Mouse (Mus musculus) stomach, embryonic 15.5 days (tissue): ENCODE results near the gene Relt. TPM values are rescaled to one million over a fixed set of nuclear protein-coding genes. Genes with fewer than 3 reads are reported as not detected.
A peak's percentile ranks its signal among the peaks of the same experiment; 100 is the strongest.

Experiments used
- ATAC-seq: fragments of 200-750 bp; cut with Nextera tagmentation; 2 replicates; pipeline ENCODE4 v1.8.0; 2017; ENCODE audit warnings: low read depth, moderate number of reproducible peaks, moderate TSS enrichment; ENCODE audit not compliant: insufficient read depth, low FRiP score
- H3K27ac ChIP-seq: fragments of 300-500 bp; sonication (generic); 2 replicates; pipeline ENCODE4 v1.5.1; 2015; ENCODE audit warnings: mild to moderate bottlenecking, inconsistent platforms
- H3K27me3 ChIP-seq: fragments of 300-500 bp; sonication (generic); replicated peaks from 2 replicates; pipeline ENCODE4 v1.6.1; 2015; ENCODE audit warnings: inconsistent platforms
- H3K36me3 ChIP-seq: fragments of 300-500 bp; sonication (generic); 2 replicates; pipeline ENCODE4 v1.6.1; 2015; ENCODE audit warnings: inconsistent platforms
- H3K4me1 ChIP-seq: fragments of 300-500 bp; sonication (generic); 2 replicates; pipeline ENCODE4 v1.6.1; 2015; ENCODE audit warnings: inconsistent platforms
- H3K4me2 ChIP-seq: fragments of 300-500 bp; sonication (generic); 2 replicates; pipeline ENCODE4 v1.6.1; 2015; ENCODE audit warnings: mild to moderate bottlenecking, inconsistent platforms
- H3K4me3 ChIP-seq: fragments of 300-500 bp; sonication (generic); replicated peaks from 2 replicates; pipeline ENCODE4 v1.5.1; 2015; ENCODE audit warnings: inconsistent platforms
- H3K9ac ChIP-seq: fragments of 300-500 bp; sonication (generic); 2 replicates; pipeline ENCODE4 v1.6.1; 2015; ENCODE audit warnings: inconsistent platforms
- H3K9me3 ChIP-seq: fragments of 300-500 bp; sonication (generic); 2 replicates; pipeline ENCODE4 v1.6.1; 2016; ENCODE audit warnings: inconsistent platforms
- WGBS: fragments of 180-500 bp; shearing (Covaris S2); methylation state at CpG from one replicate; pipeline ENCODE4 v1.1.7; 2015; 5-methylcytosine and 5-hydroxymethylcytosine counted together
- polyA plus RNA-seq: library from polyadenylated mRNA; unstranded; fragments of >200 nt; fragmentation: Nextera tagmentation; extraction: Ambion mirVana; gene quantifications from 2 replicates; pipeline ENCODE4 v1.2.1, GENCODE M21; 2015

The Relt gene
- polyA plus RNA-seq, 1 experiment from 2014 or later, result 4.1 TPM

DNA sequence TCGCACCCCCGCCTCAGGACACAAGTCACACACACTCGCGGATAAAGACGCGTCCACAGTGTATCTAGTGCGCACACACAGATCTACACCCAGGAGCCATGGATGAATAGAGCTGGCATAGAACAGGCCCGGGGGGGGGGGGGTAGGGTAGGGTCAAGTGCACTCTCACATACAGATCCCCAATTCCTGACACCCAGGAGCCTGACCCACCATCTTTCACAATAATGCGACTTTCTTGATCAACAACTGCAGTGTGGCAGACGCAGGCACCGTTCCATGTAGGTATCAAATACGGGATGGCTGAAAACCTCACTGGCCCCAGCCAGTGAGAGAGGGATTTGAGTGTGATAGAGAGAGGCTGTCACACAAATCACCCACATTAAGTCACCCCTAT lies 31.6 kb upstream of the Relt start:
- peaks cover 1% of the 10 kb centered on the region; the same call in 1 of the 2 replicates for H3K36me3 ChIP-seq
- peak overlapping the region; percentile 46 for H3K4me3 ChIP-seq
- H3K9me3 ChIP-seq, result no peaks in the 10 kb centered on the region
- H3K4me1 ChIP-seq, result peaks cover 29% of the 10 kb centered on the region
- H3K4me2 ChIP-seq, result peak overlapping the region; percentile 88
- no peaks in the 10 kb centered on the region for H3K27me3 ChIP-seq
- H3K27ac ChIP-seq, result no peak overlapping the region
- peak overlapping the region; percentile 42; the same call in 1 of the 2 replicates for H3K9ac ChIP-seq
- 4% methylated on average over 12 of the region's 12 CpGs for WGBS
- ATAC-seq, result no peak; the same call in 1 of the 2 replicates

DNA sequence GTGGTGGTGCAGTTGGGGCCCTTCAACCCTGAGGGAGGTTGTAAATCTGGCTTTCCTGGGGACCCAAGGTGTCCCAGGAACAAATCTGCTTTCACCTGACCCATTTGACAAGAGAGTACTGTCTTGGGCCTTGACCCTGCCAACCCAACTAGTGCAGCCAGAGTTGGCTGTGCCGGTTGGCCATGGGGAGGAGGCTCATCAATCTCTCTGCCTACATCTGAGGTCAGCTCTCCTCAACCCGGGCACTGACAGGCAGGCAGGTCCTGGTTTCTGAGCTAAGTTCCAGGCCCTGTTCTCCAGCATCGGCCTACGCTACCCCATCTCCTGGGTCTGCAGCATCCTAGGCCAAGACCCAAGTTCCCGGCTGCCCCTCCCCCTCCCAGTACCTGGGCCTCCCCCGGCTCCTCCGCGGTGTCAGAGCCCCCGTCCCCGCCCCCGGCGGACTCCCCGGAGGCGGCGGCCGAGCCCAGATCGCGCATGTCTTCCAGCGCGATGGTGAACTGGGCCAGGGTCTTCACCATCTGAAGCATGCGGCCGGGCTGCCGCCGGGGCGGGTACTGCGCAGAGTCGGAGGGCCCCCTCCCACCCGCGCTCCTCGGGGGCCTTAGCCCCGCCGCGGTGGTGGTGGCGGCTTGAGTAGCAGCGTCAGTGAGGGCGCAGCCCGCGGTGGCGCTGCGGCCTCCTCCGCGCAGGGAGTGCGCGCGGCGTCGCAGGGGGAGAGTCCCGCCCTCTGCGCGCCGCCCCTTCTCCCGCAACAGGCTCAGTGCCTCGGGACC lies 31.0 kb upstream of the Relt start:
- WGBS, result 4% methylated on average over 50 of the region's 53 CpGs
- Histone ChIP-seq H3K27ac (no peak overlapping the region), H3K4me3 (peak overlapping the region; percentile 46), H3K9ac (peak overlapping the region; percentile 42; the same call in 1 of the 2 replicates), H3K9me3 (no peaks in the 10 kb centered on the region), H3K36me3 (peaks cover 7% of the 10 kb centered on the region), H3K4me2 (peak overlapping the region; percentile 88), H3K4me1 (peaks cover 29% of the 10 kb centered on the region), H3K27me3 (no peaks in the 10 kb centered on the region)
- ATAC-seq, result peak; percentile 41

DNA sequence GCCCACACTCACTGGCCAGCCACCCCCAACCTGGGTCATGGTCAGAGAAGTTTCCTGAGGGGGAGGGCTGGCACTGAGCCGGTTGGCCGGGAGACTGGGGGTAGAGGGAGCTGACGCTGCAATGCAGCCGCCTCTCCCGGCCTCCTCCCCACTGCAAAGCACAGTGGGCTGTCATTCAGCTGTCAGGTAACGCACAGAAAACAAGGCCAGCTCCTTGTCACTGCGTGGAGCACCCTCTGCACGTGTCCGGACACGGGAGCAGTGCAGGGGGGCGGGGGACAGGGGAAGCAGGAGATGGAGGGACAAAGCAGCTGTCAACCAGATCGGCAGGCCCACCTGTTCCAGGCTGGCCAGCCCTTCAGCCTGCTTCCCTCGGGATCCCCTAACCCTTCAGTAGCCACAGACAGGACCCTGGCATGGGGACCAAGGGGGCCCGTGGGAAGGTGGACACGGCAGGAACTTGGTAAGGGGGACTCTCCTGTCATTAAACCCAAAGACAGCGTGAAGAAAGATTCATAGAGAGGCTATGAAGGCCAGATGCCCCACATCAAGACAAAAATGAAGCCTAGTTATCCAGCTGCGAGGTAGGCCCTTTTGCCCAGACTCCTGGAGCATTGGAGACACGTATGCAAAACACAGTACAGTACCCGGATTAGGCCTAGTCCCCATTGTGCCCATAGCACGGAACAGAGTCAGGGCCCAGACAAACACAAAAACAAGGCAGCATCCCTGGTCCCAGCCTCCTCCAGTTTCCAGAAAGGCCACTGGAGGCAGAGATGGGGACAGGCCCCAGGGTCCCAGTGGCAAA lies 30.2 kb upstream of the Relt start:
- no peak overlapping the region for H3K27ac ChIP-seq
- H3K9me3 ChIP-seq, result no peaks in the 10 kb centered on the region
- H3K9ac ChIP-seq, result no peak overlapping the region
- H3K4me2 ChIP-seq, result peak overlapping the region; percentile 88; the same call in 1 of the 2 replicates
- no peak for ATAC-seq
- peaks cover 12% of the 10 kb centered on the region for H3K36me3 ChIP-seq
- H3K4me1 ChIP-seq, result peaks cover 29% of the 10 kb centered on the region
- 59% methylated on average over 20 of the region's 20 CpGs for WGBS
- H3K4me3 ChIP-seq, result peak overlapping the region; percentile 46; the same call in 1 of the 2 replicates
- H3K27me3 ChIP-seq, result no peaks in the 10 kb centered on the region

DNA sequence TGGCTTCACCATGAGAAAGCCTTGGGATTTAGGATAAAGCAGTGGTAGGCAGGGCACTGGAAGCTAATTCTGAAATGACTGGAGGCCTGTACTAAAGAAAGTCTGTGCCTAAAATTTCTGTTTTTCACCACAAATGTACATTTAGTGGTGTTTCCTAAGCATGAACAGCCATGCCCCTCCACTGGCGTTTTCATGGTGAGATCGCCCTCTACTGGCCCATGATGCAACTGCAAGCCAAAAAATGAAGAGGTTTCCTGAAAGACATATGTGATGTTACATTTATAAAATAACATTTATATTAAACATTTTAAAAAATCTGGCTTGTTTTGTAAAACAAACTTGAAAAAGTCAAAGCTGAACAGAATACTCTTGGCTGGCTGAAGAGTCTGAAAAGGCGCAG lies 23.3 kb upstream of the Relt start:
- 30% methylated on average over 3 of the region's 3 CpGs for WGBS
- no peak for ATAC-seq
- Histone ChIP-seq H3K27me3 (no peaks in the 10 kb centered on the region), H3K4me2 (no peak overlapping the region), H3K4me1 (no peaks in the 10 kb centered on the region), H3K9ac (no peak overlapping the region), H3K4me3 (no peak overlapping the region), H3K9me3 (no peaks in the 10 kb centered on the region), H3K36me3 (peaks cover 46% of the 10 kb centered on the region), H3K27ac (no peak overlapping the region)

DNA sequence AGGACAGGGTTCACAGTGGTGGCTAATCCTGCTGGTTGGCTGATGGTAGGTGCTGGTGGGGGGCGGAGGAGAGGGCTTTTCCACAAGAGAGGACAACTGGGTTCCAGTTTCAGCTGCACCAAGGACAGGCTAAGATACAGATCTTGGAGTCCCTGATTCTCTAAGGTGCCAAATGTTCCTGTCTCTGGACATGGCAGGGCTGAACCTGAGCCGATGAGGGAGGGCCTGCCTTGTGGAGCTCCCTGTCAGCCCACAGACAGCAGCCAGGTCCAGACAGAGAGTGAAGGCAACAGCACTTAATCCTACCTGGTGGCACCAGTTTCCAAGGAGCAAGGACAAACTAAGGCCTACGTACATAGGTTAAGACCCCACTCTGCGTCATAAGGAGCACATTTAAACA lies 21.2 kb upstream of the Relt start:
- Histone ChIP-seq H3K4me1 (0 out of 2 replicates have a peak, but pooled peaks cover 3% of the 10 kb centered on the region), H3K9ac (no peak overlapping the region), H3K27ac (no peak overlapping the region), H3K36me3 (peaks cover 61% of the 10 kb centered on the region), H3K27me3 (no peaks in the 10 kb centered on the region), H3K9me3 (no peaks in the 10 kb centered on the region), H3K4me2 (no peak overlapping the region), H3K4me3 (no peak overlapping the region)
- ATAC-seq, result no peak
- WGBS, result 95% methylated on average over 4 of the region's 4 CpGs

DNA sequence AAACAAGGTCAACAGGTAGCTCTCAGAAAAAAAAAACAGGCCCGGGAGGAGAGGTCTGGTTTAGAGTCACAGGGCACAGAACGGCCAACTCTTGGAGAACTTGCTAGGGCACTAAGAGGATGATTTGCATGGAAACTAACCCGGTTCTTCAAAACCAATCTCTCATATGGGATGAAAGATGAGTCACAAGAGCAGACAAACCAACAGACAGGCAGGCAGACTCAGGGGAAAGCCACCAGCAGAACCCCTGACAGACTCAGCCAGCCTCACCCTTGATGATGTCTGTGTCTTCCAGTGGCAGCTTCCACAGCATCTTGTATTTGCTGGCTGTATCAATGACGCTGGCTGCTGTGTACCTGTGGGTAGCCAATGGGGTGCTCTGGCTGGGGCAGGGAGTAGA lies 18.7 kb upstream of the Relt start:
- H3K27ac ChIP-seq, result no peak overlapping the region
- H3K9me3 ChIP-seq, result no peaks in the 10 kb centered on the region
- peaks cover 75% of the 10 kb centered on the region for H3K36me3 ChIP-seq
- no peak for ATAC-seq
- 82% methylated on average over 4 of the region's 4 CpGs for WGBS
- no peaks in the 10 kb centered on the region for H3K27me3 ChIP-seq
- H3K4me3 ChIP-seq, result no peak overlapping the region
- 0 out of 2 replicates have a peak, but pooled peaks cover 3% of the 10 kb centered on the region for H3K4me1 ChIP-seq
- H3K4me2 ChIP-seq, result no peak overlapping the region
- no peak overlapping the region for H3K9ac ChIP-seq

DNA sequence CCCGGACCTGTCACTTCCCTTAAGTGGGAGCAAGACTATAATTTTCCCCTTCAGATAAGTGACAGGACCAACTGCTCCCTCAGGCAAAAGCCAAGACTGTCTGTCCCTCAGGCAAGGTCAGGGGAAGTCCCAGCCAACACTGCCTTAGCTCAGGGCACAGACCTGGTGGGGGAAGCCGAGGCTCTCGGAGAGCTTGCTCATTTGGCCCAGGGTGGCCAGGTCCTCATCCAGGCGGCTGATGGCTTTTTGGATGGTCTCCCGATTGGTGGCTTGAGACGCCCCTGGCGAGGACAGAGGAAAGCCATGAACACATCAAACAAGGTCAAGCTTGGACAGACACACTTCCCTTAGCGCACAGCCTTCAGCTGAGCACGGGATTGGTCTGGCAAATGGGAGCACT lies 18.3 kb upstream of the Relt start:
- Histone ChIP-seq H3K27me3 (no peaks in the 10 kb centered on the region), H3K4me1 (0 out of 2 replicates have a peak, but pooled peaks cover 3% of the 10 kb centered on the region), H3K4me3 (no peak overlapping the region), H3K9me3 (no peaks in the 10 kb centered on the region), H3K27ac (no peak overlapping the region), H3K9ac (no peak overlapping the region), H3K4me2 (no peak overlapping the region), H3K36me3 (peaks cover 78% of the 10 kb centered on the region)
- no peak for ATAC-seq
- 88% methylated on average over 9 of the region's 9 CpGs for WGBS

DNA sequence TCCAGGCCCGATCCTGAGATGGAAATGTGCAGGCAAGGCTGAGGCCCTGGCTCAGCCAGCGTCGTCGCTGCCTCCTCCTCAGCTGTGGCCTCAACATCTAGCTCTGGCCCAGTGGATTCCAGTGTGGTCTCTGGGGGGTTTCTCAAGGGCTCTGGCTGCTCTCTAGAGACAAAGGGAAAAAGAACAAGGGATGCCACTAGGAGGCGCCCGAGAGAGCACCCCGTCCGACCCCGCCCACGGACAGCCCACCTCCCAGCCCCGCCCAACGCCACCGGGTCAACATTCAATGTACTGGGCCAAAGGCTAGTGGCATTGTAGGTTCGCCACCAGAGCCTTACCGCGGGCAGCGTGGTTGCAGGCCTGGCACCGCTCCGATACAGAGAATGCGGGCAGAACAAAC lies 16.3 kb upstream of the Relt start:
- H3K9ac ChIP-seq, result no peak overlapping the region
- H3K27ac ChIP-seq, result no peak overlapping the region
- H3K27me3 ChIP-seq, result no peaks in the 10 kb centered on the region
- H3K4me1 ChIP-seq, result 0 out of 2 replicates have a peak, but pooled peaks cover 3% of the 10 kb centered on the region
- no peak overlapping the region for H3K4me2 ChIP-seq
- peaks cover 81% of the 10 kb centered on the region for H3K36me3 ChIP-seq
- WGBS, result 28% methylated on average over 19 of the region's 20 CpGs
- H3K9me3 ChIP-seq, result no peaks in the 10 kb centered on the region
- no peak overlapping the region for H3K4me3 ChIP-seq
- no peak for ATAC-seq

DNA sequence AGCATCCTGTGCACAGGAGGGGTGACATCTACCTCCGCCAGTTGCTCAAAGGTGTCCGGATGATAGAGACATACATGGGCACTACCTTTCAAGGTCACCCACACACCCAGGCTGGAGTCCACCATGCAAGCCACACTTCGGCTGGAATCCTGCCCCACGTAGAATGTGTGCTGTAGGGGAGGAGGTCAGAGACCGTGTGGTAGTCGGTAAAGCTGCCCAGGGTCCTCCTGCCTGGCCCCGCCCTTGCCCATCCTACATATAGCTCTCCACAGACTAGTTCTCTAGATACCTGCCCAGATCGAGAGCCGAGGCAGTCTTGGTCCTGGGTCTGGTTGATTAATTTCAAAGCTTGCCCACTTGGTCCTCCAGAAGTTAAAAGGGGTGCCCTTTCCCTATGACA lies 13.5 kb upstream of the Relt start:
- Histone ChIP-seq H3K9me3 (no peaks in the 10 kb centered on the region), H3K27me3 (no peaks in the 10 kb centered on the region), H3K9ac (no peak overlapping the region), H3K4me2 (no peak overlapping the region), H3K36me3 (peaks cover 77% of the 10 kb centered on the region), H3K4me1 (0 out of 2 replicates have a peak, but pooled peaks cover 3% of the 10 kb centered on the region), H3K4me3 (no peak overlapping the region), H3K27ac (peak overlapping the region; percentile 37; the same call in 1 of the 2 replicates)
- 86% methylated on average over 9 of the region's 9 CpGs for WGBS
- ATAC-seq, result no peak

DNA sequence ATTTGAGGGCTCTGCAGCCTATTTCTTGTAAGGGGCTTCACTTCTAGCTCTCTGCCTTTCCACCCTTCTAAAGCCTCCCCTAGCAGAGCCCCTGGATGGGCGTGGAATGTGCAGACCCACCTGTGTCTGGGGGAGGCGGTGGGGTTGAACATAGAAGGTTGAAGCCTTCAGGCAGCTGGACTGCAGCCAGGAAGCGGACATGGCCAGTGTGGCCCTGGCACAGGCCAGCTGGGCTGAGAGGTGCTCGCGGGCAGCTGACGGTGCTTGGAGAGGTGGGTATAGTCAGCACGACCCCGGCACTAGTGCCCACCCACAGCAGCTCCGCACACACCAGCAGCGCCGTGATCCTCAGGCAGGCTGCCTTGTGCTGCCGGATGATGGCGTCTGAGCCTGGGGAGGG lies 13.0 kb upstream of the Relt start:
- Histone ChIP-seq H3K27ac (peak overlapping the region; percentile 37), H3K9ac (no peak overlapping the region), H3K4me2 (no peak overlapping the region), H3K9me3 (no peaks in the 10 kb centered on the region), H3K27me3 (no peaks in the 10 kb centered on the region), H3K4me3 (no peak overlapping the region), H3K36me3 (peaks cover 75% of the 10 kb centered on the region), H3K4me1 (0 out of 2 replicates have a peak, but pooled peaks cover 3% of the 10 kb centered on the region)
- no peak for ATAC-seq
- 86% methylated on average over 13 of the region's 13 CpGs for WGBS

DNA sequence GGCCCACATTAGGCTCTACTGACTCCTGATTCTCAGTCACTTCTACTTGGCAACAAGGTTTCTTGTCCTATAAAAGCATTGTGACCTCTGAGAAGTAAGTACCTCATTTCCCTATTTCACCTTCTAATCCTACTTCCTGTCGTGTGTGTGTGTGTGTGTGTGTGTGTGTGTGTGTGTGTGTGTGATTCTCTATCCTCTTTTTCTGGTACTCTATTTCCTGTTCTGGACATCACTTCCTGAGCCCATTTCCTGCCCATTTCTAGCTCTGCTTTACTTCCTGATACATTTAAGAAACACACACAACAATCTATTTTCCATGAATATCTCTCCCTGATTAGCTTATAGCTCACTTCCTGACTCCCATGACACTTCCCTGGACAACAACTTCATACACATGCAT lies 12.6 kb upstream of the Relt start:
- Histone ChIP-seq H3K9ac (no peak overlapping the region), H3K27me3 (no peaks in the 10 kb centered on the region), H3K4me2 (no peak overlapping the region), H3K4me3 (no peak overlapping the region), H3K9me3 (no peaks in the 10 kb centered on the region), H3K4me1 (0 out of 2 replicates have a peak, but pooled peaks cover 3% of the 10 kb centered on the region), H3K27ac (peak overlapping the region; percentile 37; the same call in 1 of the 2 replicates), H3K36me3 (peaks cover 70% of the 10 kb centered on the region)
- 73% methylated on average over 1 of the region's 1 CpGs for WGBS
- ATAC-seq, result no peak

DNA sequence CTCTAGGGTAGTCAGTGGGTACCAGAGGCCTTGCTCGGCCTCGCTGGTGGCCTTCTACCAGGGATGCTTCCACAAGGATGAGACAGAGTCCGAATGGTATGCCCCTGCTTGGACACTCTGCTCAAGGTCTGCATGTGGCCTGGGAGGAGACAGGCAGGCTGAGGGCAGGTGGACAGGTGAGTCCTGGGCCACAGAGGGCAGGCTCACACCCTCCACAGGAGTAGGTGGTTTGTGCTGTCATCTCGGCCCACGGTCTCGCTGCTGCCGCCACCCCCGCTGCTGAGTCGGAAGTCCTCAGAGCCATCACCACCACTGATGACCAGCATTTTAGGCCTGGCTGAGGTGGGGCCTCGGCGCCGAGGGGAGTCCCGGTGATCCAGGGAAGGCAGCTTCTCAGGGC lies 10.0 kb upstream of the Relt start:
- Histone ChIP-seq H3K9ac (no peak overlapping the region), H3K9me3 (no peaks in the 10 kb centered on the region), H3K4me1 (no peaks in the 10 kb centered on the region), H3K4me2 (no peak overlapping the region), H3K4me3 (no peak overlapping the region), H3K36me3 (peaks cover 45% of the 10 kb centered on the region), H3K27ac (no peak overlapping the region), H3K27me3 (no peaks in the 10 kb centered on the region)
- 87% methylated on average over 13 of the region's 13 CpGs for WGBS
- no peak for ATAC-seq
